Mouse (Mus musculus) spleen, adult 2 months (tissue): ENCODE results near the gene Gm20388.

Experiments used
- CTCF ChIP-seq: fragments of 200-500 bp; IDR thresholded peaks from 2 replicates; pipeline ENCODE4 v1.5.1; 2011; ENCODE audit warnings: mild to moderate bottlenecking, inconsistent platforms; ENCODE audit not compliant: insufficient read depth, insufficient read length, insufficient replicate concordance; ENCODE audit errors: extremely low read depth
- POLR2A ChIP-seq: fragments of 200-500 bp; IDR thresholded peaks from 2 replicates; pipeline ENCODE4 v1.6.1; 2011; ENCODE audit warnings: low read depth, low read length, inconsistent platforms

- TF ChIP-seq CTCF (no peak), POLR2A (no peak)
Observed at GRCm38 (mm10) chr8:120202546-120202945, 291.9 kb downstream of the Gm20388 start.
